15 mouse cellular contexts compared by ENCODE assay signal in the genomic region with DNA sequence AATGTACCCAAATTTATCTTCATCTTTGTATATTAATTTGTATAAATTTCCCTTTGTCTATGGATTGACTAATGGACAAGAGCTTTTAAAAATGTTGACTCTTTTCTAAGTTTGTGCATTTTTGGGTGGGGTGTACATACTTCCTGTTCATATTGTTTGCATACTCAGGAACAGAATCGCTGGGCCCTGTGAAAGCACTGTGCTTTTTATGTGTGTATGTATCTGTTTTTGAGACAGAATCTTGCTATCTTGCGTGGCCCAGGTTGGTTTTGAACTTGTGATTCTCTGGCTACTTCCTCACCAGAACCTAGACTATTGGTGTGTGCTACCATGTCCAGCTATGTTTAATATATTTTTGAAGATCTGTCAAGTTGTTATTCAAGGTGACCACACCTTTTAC.
"Had no signal": no experiment of that assay in that cellular context is flagged by ENCODE, and none has a peak within 500 bp of the region (broad histone marks: within the 10 kb centered on the region; RNA-seq: fewer than 3 reads in every experiment).

No protein-coding gene starts in this region.

- H3K27me3 ChIP-seq: intestine, embryonic 15.5 days; limb, embryonic 13.5 days; midbrain, embryonic 13.5 days; neural tube, embryonic 15.5 days had no signal

- H3K27ac ChIP-seq: intestine, embryonic 15.5 days; layer of hippocampus, adult 2 months; limb, embryonic 13.5 days; macrophage; midbrain, embryonic 13.5 days; neural tube, embryonic 15.5 days had no signal

- H3K36me3 ChIP-seq: intestine, embryonic 15.5 days; limb, embryonic 13.5 days; midbrain, embryonic 13.5 days; neural tube, embryonic 15.5 days had no signal

- DNase-seq: kidney, adult 18-20 months; kidney, postnatal 10 days; kidney, postnatal 4 days; left cerebral cortex, postnatal 4 days; lung, embryonic 14.5 days; lung, postnatal 14 days; spleen, adult 18-20 months; thymus, postnatal 36 days had no signal

- H3K4me3 ChIP-seq: intestine, embryonic 15.5 days; layer of hippocampus, adult 2 months; limb, embryonic 13.5 days; midbrain, embryonic 13.5 days; myocyte; neural tube, embryonic 15.5 days had no signal

- H3K9ac ChIP-seq: intestine, embryonic 15.5 days; limb, embryonic 13.5 days; lung, embryonic 14.5 days; midbrain, embryonic 13.5 days; neural tube, embryonic 15.5 days had no signal

- H3K4me2 ChIP-seq: intestine, embryonic 15.5 days; limb, embryonic 13.5 days; lung, embryonic 14.5 days; midbrain, embryonic 13.5 days; neural tube, embryonic 15.5 days had no signal

- ATAC-seq: intestine, embryonic 15.5 days; midbrain, embryonic 13.5 days had no signal

- H3K9me3 ChIP-seq: intestine, embryonic 15.5 days; limb, embryonic 13.5 days; midbrain, embryonic 13.5 days; neural tube, embryonic 15.5 days had no signal
